ENCODE assay signal across 18 mouse cellular contexts in genomic region chr5:144717186-144717585, GRCm38 (mm10). TPM values are rescaled to one million over a fixed set of nuclear protein-coding genes. Genes with fewer than 3 reads are reported as not detected.
"Had no signal": no experiment of that assay in that cellular context is flagged by ENCODE, and none has a peak within 500 bp of the region (broad histone marks: within the 10 kb centered on the region; RNA-seq: fewer than 3 reads in every experiment).

No protein-coding gene starts in this region.

- H3K9ac ChIP-seq: neural tube, embryonic 13.5 days; neural tube, embryonic 15.5 days; stomach, embryonic 15.5 days had no signal

- H3K4me3 ChIP-seq: neural tube, embryonic 13.5 days; neural tube, embryonic 15.5 days; stomach, embryonic 15.5 days had no signal

- H3K9me3 ChIP-seq: neural tube, embryonic 13.5 days; neural tube, embryonic 15.5 days; stomach, embryonic 15.5 days had no signal

- H3K4me1 ChIP-seq: neural tube, embryonic 13.5 days; stomach, embryonic 15.5 days had no signal

- DNase-seq: retina, postnatal 1 day; right cerebral cortex, adult 18-20 months; right cerebral cortex, postnatal 14 days; right cerebral cortex, postnatal 25 days; right cerebral cortex, postnatal 4 days; spleen, adult 18-20 months; thymus, adult 18-20 months; thymus, adult 2 months; thymus, postnatal 14 days; thymus, postnatal 25 days; thymus, postnatal 36 days; thymus, postnatal 4 days had no signal

- H3K27ac ChIP-seq: neural tube, embryonic 13.5 days; neural tube, embryonic 15.5 days; stomach, embryonic 15.5 days; stomach, postnatal 0 days had no signal

- H3K36me3 ChIP-seq: neural tube, embryonic 13.5 days; neural tube, embryonic 15.5 days; stomach, embryonic 15.5 days had no signal

- H3K4me2 ChIP-seq: neural tube, embryonic 13.5 days; neural tube, embryonic 15.5 days; stomach, embryonic 15.5 days had no signal

- H3K27me3 ChIP-seq: neural tube, embryonic 13.5 days; neural tube, embryonic 15.5 days; stomach, embryonic 15.5 days had no signal

RNA-seq across cellular contexts. Expression of gene Tmem130, which starts 44.4 kb away (rescaled TPM):
- total RNA-seq: neutrophil, adult 5-6 weeks had no signal
- polyA plus RNA-seq: spleen, adult 2 months had no signal
